Mouse (Mus musculus): ENCODE measurements around the gene Gm20883. TPM values are rescaled to one million over a fixed set of nuclear protein-coding genes. Genes with fewer than 3 reads are reported as not detected.
"Not testable (repeated sequence)": the region's sequence is repeated elsewhere in the genome, so short reads cannot be mapped to it uniquely, and the experiment has no call there.

Gm20883 gene
- not detected in 2 replicates for polyA plus RNA-seq (2015; fragmentation: Nextera tagmentation; extraction: Ambion mirVana)

DNA sequence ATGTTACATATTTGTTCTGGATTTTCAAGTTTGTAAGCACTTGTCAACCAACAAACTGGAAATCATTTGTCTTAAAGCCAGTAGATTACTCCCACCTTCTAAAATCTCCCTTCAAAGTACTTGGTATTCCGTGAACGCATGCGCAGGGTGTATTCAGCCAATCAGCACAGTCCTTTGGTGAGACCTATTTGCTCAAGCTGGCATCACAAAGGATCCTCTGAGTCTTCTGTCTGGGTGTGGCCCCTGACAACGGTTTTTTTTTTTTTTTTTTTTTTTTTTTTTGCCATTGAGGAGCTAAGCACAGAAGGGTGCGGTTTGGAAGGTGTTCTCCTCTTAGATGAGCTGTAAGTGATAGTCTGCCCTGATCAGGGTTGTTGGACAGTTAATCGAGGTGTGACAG is at the start of gene Gm20883:
TSS of gene Gm20883 (plus strand) at position 301 of the 400 bp plus-strand sequence.
- H3K9ac ChIP-seq; H3K27ac ChIP-seq (replicated peaks); H3K4me2 ChIP-seq; H3K27me3 ChIP-seq; H3K9me3 ChIP-seq (replicated peaks); H3K36me3 ChIP-seq (replicated peaks); H3K4me1 ChIP-seq (replicated peaks); ATAC-seq (ENCODE audit: insufficient read depth); H3K4me3 ChIP-seq (replicated peaks): not testable (repeated sequence)
- no CpG with 5 or more reads among the region's 6 CpGs for WGBS (ENCODE audit: insufficient replicate concordance)
